Mouse (Mus musculus) MEL (cell line): Measurements from ENCODE around the gene Stx2. TPM values are rescaled to one million over a fixed set of nuclear protein-coding genes. Genes with fewer than 3 reads are reported as not detected.
"Not testable (repeated sequence)": the region's sequence is repeated elsewhere in the genome, so short reads cannot be mapped to it uniquely, and the experiment has no call there.

ENCODE experiments used
- DNase-seq: peaks from one replicate; pipeline ENCODE4 v3.0.0; 2011; ENCODE audit warnings: low read depth, low spot score
- H3K27ac ChIP-seq: 2 replicates; pipeline ENCODE4 v1.5.1; 2012; ENCODE audit warnings: low read depth, mild to moderate bottlenecking, control low read depth, low read length, moderate library complexity; ENCODE audit not compliant: control insufficient read depth
- H3K27me3 ChIP-seq, 2 experiments: fragments of 150-350 bp in 1 of 2; sonication (generic) in 1 of 2; 2 replicates each; pipeline ENCODE4 v1.6.1; 2012; ENCODE audit warnings: low read length in 2 of 2, mild to moderate bottlenecking in 2 of 2, improper control_type of control experiment in 1 of 2, moderate library complexity in 1 of 2; ENCODE audit not compliant: insufficient read depth in 2 of 2, control insufficient read depth in 1 of 2
- H3K36me3 ChIP-seq, 2 experiments: 2 replicates each; pipeline ENCODE4 v1.6.1; 2012 to 2014; ENCODE audit warnings: low read length in 2 of 2, improper control_type of control experiment in 1 of 2, inconsistent platforms in 1 of 2, mild to moderate bottlenecking in 1 of 2; ENCODE audit not compliant: insufficient read depth in 2 of 2, control insufficient read depth in 1 of 2
- H3K4me1 ChIP-seq, 2 experiments: fragments of 150-350 bp in 1 of 2; sonication (generic) in 1 of 2; 2 replicates each; pipeline ENCODE4 v1.6.1; 2012; ENCODE audit warnings: low read length in 2 of 2, improper control_type of control experiment in 1 of 2, mild to moderate bottlenecking in 1 of 2; ENCODE audit not compliant: insufficient read depth in 2 of 2, control insufficient read depth in 1 of 2
- H3K4me3 ChIP-seq, 2 experiments: fragments of 150-350 bp in 1 of 2; sonication (generic) in 1 of 2; 2 replicates each; pipeline ENCODE4 v1.5.1; 2012; ENCODE audit warnings: low read depth in 2 of 2, low read length in 2 of 2, mild to moderate bottlenecking in 2 of 2, moderate library complexity in 2 of 2, control low read depth in 1 of 2, improper control_type of control experiment in 1 of 2; ENCODE audit not compliant: control insufficient read depth in 1 of 2, insufficient read depth in 1 of 2
- H3K79me2 ChIP-seq: 2 replicates; pipeline ENCODE4 v1.6.1; 2012; ENCODE audit warnings: mild to moderate bottlenecking, low read length, moderate library complexity; ENCODE audit not compliant: control insufficient read depth, poor library complexity, insufficient read depth
- H3K9ac ChIP-seq: 2 replicates; pipeline ENCODE4 v1.6.1; 2012; ENCODE audit warnings: low read depth, mild to moderate bottlenecking, control low read depth, low read length, moderate library complexity; ENCODE audit not compliant: control insufficient read depth, poor library complexity, severe bottlenecking
- H3K9me3 ChIP-seq: fragments of 150-350 bp; sonication (generic); replicated peaks from 2 replicates; pipeline ENCODE4 v1.6.1; 2012; ENCODE audit warnings: mild to moderate bottlenecking, low read length, improper control_type of control experiment, moderate library complexity; ENCODE audit not compliant: insufficient read depth
- BHLHE40 ChIP-seq: IDR thresholded peaks from 2 replicates; pipeline ENCODE4 v1.6.1; 2012; ENCODE audit warnings: low read depth, mild to moderate bottlenecking, inconsistent platforms, low read length, improper control_type of control experiment, borderline replicate concordance
- CHD1 ChIP-seq: IDR thresholded peaks from 2 replicates; pipeline ENCODE4 v1.6.1; 2012; ENCODE audit warnings: low read depth, mild to moderate bottlenecking, inconsistent platforms, low read length, improper control_type of control experiment
- CTCF ChIP-seq, 3 experiments: IDR thresholded peaks in 2 of 3; conservative IDR thresholded peaks in 1 of 3; 2 replicates each; pipeline ENCODE4 v1.5.1; 2011 to 2012; ENCODE audit warnings: low read length in 3 of 3, low read depth in 2 of 3, mild to moderate bottlenecking in 2 of 3, improper control_type of control experiment in 1 of 3, inconsistent platforms in 1 of 3, mixed read lengths in 1 of 3, moderate library complexity in 1 of 3; ENCODE audit not compliant: control insufficient read depth in 1 of 3, insufficient read depth in 1 of 3, poor library complexity in 1 of 3, severe bottlenecking in 1 of 3
- E2F4 ChIP-seq: IDR thresholded peaks from 2 replicates; pipeline ENCODE4 v1.6.1; 2011; ENCODE audit warnings: low read depth, low read length, improper control_type of control experiment, borderline replicate concordance
- ELF1 ChIP-seq: IDR thresholded peaks from 2 replicates; pipeline ENCODE4 v1.6.1; 2014; ENCODE audit warnings: low read depth, mild to moderate bottlenecking, inconsistent platforms, low read length, improper control_type of control experiment, moderate library complexity
- MAFK ChIP-seq: IDR thresholded peaks from 2 replicates; pipeline ENCODE4 v1.6.1; 2011; ENCODE audit warnings: low read depth, mild to moderate bottlenecking, low read length, improper control_type of control experiment, borderline replicate concordance
- MAX ChIP-seq: IDR thresholded peaks from 2 replicates; pipeline ENCODE4 v1.6.1; 2011; ENCODE audit warnings: low read length, improper control_type of control experiment
- MAZ ChIP-seq: IDR thresholded peaks from 2 replicates; pipeline ENCODE4 v1.6.1; 2012; ENCODE audit warnings: low read depth, mild to moderate bottlenecking, inconsistent platforms, low read length, improper control_type of control experiment
- MYB ChIP-seq: IDR thresholded peaks from 2 replicates; pipeline ENCODE4 v1.6.1; 2011; ENCODE audit warnings: mild to moderate bottlenecking, low read depth, low read length, improper control_type of control experiment
- MYC ChIP-seq: IDR thresholded peaks from 2 replicates; pipeline ENCODE4 v1.6.1; 2011; ENCODE audit warnings: low read depth, mild to moderate bottlenecking, low read length, improper control_type of control experiment, moderate library complexity
- POLR2A ChIP-seq, 2 experiments: IDR thresholded peaks; 2 replicates each; pipeline ENCODE4 v1.6.1; 2011 to 2012; ENCODE audit warnings: low read length in 2 of 2, mild to moderate bottlenecking in 2 of 2, control low read depth in 1 of 2, improper control_type of control experiment in 1 of 2, low read depth in 1 of 2, moderate library complexity in 1 of 2; ENCODE audit not compliant: control insufficient read depth in 1 of 2, insufficient read depth in 1 of 2, poor library complexity in 1 of 2
- POLR2AphosphoS2 ChIP-seq: IDR thresholded peaks from 2 replicates; pipeline ENCODE4 v1.6.1; 2011; ENCODE audit warnings: low read length, improper control_type of control experiment
- SMC3 ChIP-seq: IDR thresholded peaks from 2 replicates; pipeline ENCODE4 v1.6.1; 2011; ENCODE audit warnings: low read depth, low read length, improper control_type of control experiment
- TBP ChIP-seq: IDR thresholded peaks from 2 replicates; pipeline ENCODE4 v1.8.0; 2011; ENCODE audit warnings: low read depth, low read length, improper control_type of control experiment
- USF1 ChIP-seq: IDR thresholded peaks from 2 replicates; pipeline ENCODE4 v1.6.1; 2014; ENCODE audit warnings: low read depth, mild to moderate bottlenecking, inconsistent platforms, low read length, improper control_type of control experiment, moderate library complexity
- polyA plus RNA-seq, 2 experiments: library from polyadenylated mRNA; stranded (reverse) in 1 of 2; unstranded in 1 of 2; fragments of >175 nt in 1 of 2; fragments of >200 nt in 1 of 2; gene quantifications; 2 replicates each; pipeline versions ENCODE4 v1.2.1 to v1.2.4; 2012; ENCODE audit warnings: low replicate concordance in 2 of 2, low read depth in 1 of 2; ENCODE audit not compliant: insufficient read length in 2 of 2, insufficient read depth in 1 of 2, missing spikeins in 1 of 2
- total RNA-seq: library from RNA; depleted of rRNA; stranded (reverse); fragments of 300-350 nt; gene quantifications from 2 replicates; pipeline ENCODE4 v1.2.3, GENCODE M21; 2012

The Stx2 gene
- total and polyA plus RNA-seq, 3 experiments = 84.8 to 97.1 TPM; not detected in 1

GRCm38 (mm10) chr5:128964353-128964752 lies 44.0 kb downstream of the Stx2 start:
- H3K79me2 ChIP-seq = no peaks in the 10 kb centered on the region
- H3K9me3 ChIP-seq = no peaks in the 10 kb centered on the region
- no peaks in the 10 kb centered on the region; a peak in 1 of 4 replicates for H3K27me3 ChIP-seq
- H3K27ac ChIP-seq = no peak overlapping the region
- DNase-seq = no peak
- H3K36me3 ChIP-seq = no peaks in the 10 kb centered on the region
- no peaks in the 10 kb centered on the region for H3K4me1 ChIP-seq
- TF ChIP-seq USF1 (no peak), TBP (no peak), MAX (no peak), POLR2A (IDR thresholded peaks at IDR 0.05; ENCODE audit: control insufficient read depth in 1 of 2, insufficient read depth in 1 of 2, low read depth in 1 of 2, low read length in 2 of 2, poor library complexity in 1 of 2) (no peak)
- H3K9ac ChIP-seq = no peak overlapping the region
- no peak overlapping the region for H3K4me3 ChIP-seq

GRCm38 (mm10) chr5:128958916-128959315 lies 49.5 kb downstream of the Stx2 start:
- H3K4me1 ChIP-seq = no peaks in the 10 kb centered on the region
- no peak overlapping the region for H3K9ac ChIP-seq
- H3K27me3 ChIP-seq = no peaks in the 10 kb centered on the region; a peak in 1 of 4 replicates
- no peak for TF ChIP-seq ELF1
- TF ChIP-seq MAFK = no peak
- TF ChIP-seq E2F4 = no peak
- no peak for TF ChIP-seq MYB
- TF ChIP-seq POLR2AphosphoS2 = no peak
- no peak for TF ChIP-seq MYC
- TF ChIP-seq POLR2A (IDR thresholded peaks at IDR 0.05; ENCODE audit: control insufficient read depth in 1 of 2, insufficient read depth in 1 of 2, low read depth in 1 of 2, low read length in 2 of 2, poor library complexity in 1 of 2) = no peak
- no peak for TF ChIP-seq MAZ
- no peak for TF ChIP-seq CHD1
- no peak for TF ChIP-seq BHLHE40
- no peak for DNase-seq
- H3K79me2 ChIP-seq = no peaks in the 10 kb centered on the region
- H3K27ac ChIP-seq = no peak overlapping the region
- H3K9me3 ChIP-seq = no peaks in the 10 kb centered on the region
- no peak overlapping the region for H3K4me3 ChIP-seq
- H3K36me3 ChIP-seq = no peaks in the 10 kb centered on the region

- not testable (repeated sequence) for H3K4me3 ChIP-seq, H3K4me1 ChIP-seq, H3K36me3 ChIP-seq, H3K9ac ChIP-seq, H3K9me3 ChIP-seq, H3K27ac ChIP-seq, H3K79me2 ChIP-seq, H3K27me3 ChIP-seq
- peak; percentile 33 for DNase-seq
- TF ChIP-seq SMC3 = peak; percentile 5; the same call in 1 of the 2 replicates
- TF ChIP-seq CTCF (IDR thresholded peaks at IDR 0.05 in 2 of 3, conservative IDR thresholded peaks at IDR 0.05 in 1 of 3; ENCODE audit: control insufficient read depth in 1 of 3, insufficient read depth in 1 of 3, low read depth in 2 of 3, low read length in 3 of 3, poor library complexity in 1 of 3, severe bottlenecking in 1 of 3) = peak; percentile 16 to 32 (median 25); a peak in 5 of 6 replicates
These were observed 54.0 kb downstream of the Stx2 start for GRCm38 (mm10) chr5:128954371-128954770.
